Mouse (Mus musculus): ENCODE measurements around the gene Prkd3. TPM values are rescaled to one million over a fixed set of nuclear protein-coding genes. Genes with fewer than 3 reads are reported as not detected.

Gene Prkd3
- polyA plus RNA-seq, 1 experiment from 2014 or later: 44.3 TPM

DNA sequence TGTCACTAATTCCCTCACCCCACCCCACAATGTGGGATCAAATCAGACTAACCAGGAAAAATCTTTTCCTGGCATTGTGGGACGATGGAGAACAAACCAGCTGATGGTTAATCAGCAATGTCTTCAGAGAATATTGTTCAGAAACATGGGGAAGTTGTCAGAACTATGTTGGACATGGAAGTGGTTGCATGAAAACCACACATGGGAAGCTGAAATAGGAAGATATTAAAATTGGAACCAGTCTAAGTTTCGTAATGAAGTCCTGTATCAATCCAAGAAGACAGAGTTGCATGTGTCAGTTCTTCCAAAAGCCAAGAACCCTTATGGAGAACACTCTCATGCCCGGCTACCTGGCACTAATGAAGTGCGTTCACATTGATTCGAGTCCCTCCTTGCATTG, 11.0 kb upstream of the Prkd3 start:
- no peaks in the 10 kb centered on the region for H3K9me3 ChIP-seq (replicated peaks)
- H3K27me3 ChIP-seq (ENCODE audit: low read depth, poor library complexity, severe bottlenecking): no peaks in the 10 kb centered on the region
- no peaks in the 10 kb centered on the region for H3K36me3 ChIP-seq
- no peaks in the 10 kb centered on the region for H3K4me1 ChIP-seq
- H3K4me3 ChIP-seq: no peak overlapping the region
- no peak for DNase-seq (ENCODE audit: low spot score)
- no peak overlapping the region for H3K27ac ChIP-seq (replicated peaks)
- 90% methylated on average over 5 of the region's 5 CpGs for WGBS

DNA sequence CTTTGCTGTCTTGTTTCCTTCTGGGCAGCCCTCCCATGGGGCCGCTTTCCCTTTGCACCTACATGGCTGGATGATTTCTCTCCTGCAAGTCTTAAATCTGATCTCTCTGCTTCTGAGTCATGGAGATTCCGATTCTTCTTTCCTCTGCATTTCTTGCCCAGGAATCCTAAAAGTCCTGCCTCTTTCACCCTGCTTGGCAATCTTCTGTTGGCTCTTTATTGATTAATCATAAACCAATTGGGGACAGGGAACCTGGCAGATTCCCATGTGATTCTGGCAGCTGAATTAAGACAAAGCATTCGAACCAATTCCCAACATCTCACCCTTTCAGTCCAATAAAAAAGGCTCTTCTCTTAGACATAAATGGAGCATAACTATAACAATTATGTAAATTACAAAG, 8.6 kb upstream of the Prkd3 start:
- no peak for DNase-seq (ENCODE audit: low spot score)
- no peaks in the 10 kb centered on the region for H3K9me3 ChIP-seq (replicated peaks)
- 88% methylated on average over 3 of the region's 3 CpGs for WGBS
- no peak overlapping the region for H3K4me3 ChIP-seq
- H3K36me3 ChIP-seq: no peaks in the 10 kb centered on the region
- H3K4me1 ChIP-seq: no peaks in the 10 kb centered on the region
- no peak overlapping the region for H3K27ac ChIP-seq (replicated peaks)
- H3K27me3 ChIP-seq (ENCODE audit: low read depth, poor library complexity, severe bottlenecking): no peaks in the 10 kb centered on the region

DNA sequence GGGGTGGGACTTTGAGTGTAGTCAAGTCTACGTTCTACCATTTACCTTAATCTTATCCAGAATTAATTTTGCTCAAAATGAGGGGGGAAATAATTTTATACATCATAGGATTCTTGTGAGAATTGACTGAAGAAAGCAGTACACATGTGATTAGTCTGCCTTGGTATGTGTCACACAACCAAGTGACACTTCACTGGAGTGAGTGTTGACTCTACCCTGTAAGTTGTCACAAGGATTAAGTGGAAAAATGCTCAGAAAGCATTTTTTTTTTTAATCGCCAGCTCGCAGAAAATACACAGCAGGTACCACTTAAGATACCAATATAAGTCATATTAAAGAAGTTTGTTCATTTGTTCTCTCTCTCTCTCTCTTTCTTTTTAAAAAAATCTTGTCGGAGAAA, 3.9 kb upstream of the Prkd3 start:
- H3K27me3 ChIP-seq (ENCODE audit: low read depth, poor library complexity, severe bottlenecking): peaks cover 26% of the 10 kb centered on the region
- no peak overlapping the region for H3K27ac ChIP-seq (replicated peaks)
- no peak overlapping the region for H3K4me3 ChIP-seq
- DNase-seq (ENCODE audit: low spot score): no peak
- no peaks in the 10 kb centered on the region for H3K36me3 ChIP-seq
- H3K4me1 ChIP-seq: peaks cover 6% of the 10 kb centered on the region
- 82% methylated on average over 4 of the region's 4 CpGs for WGBS
- H3K9me3 ChIP-seq (replicated peaks): no peaks in the 10 kb centered on the region

DNA sequence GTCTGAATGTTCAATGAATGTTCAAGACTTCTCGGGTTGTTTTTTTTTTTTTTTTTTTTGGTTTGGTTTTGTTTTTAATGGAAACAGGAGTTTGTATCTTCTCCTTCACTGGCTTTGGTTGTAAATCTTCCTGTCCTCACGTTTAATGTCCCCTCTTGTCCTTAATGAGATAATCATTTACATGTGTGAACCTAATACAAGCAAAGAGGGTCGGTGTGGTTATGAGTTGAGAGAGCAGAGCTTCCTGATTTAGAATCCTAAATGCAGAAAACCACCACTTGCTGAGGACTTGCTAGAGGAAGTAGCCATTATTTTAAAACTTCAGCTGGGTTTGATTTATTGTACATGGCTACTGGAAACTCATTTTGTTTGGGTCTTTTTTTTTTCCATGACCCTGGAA, 2.1 kb upstream of the Prkd3 start:
- no peak for DNase-seq (ENCODE audit: low spot score)
- Histone ChIP-seq H3K4me3 (no peak overlapping the region), H3K27ac (replicated peaks) (no peak overlapping the region), H3K4me1 (peaks cover 24% of the 10 kb centered on the region), H3K36me3 (no peaks in the 10 kb centered on the region), H3K27me3 (ENCODE audit: low read depth, poor library complexity, severe bottlenecking) (peaks cover 26% of the 10 kb centered on the region), H3K9me3 (replicated peaks) (no peaks in the 10 kb centered on the region)
- WGBS: 58% methylated on average over 3 of the region's 3 CpGs

DNA sequence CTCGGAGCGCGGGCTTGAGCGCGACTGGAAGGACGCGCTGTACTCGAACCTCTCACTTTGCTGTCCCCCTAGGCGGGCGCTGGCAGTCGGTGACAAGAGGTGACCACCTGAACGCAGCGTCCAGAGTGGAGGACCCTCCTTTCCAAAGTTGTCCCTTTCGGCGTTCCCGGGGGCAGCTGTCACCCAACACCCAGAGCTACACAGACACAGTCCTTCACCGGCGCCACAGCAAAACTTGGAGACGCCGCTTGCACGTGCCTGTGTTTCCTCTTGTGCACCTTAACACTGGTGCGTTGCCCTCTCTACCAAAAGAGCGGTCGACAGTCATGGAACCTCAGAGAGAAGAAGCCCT, 344 bp upstream of the Prkd3 start:
- WGBS: 2% methylated on average over 24 of the region's 24 CpGs
- H3K36me3 ChIP-seq: 0 out of 2 replicates have a peak, but pooled peaks cover under 1% of the 10 kb centered on the region
- peaks cover 36% of the 10 kb centered on the region for H3K4me1 ChIP-seq
- peak overlapping the region; percentile 74 for H3K4me3 ChIP-seq
- no peaks in the 10 kb centered on the region for H3K9me3 ChIP-seq (replicated peaks)
- H3K27ac ChIP-seq (replicated peaks): peak overlapping the region; percentile 94
- H3K27me3 ChIP-seq (ENCODE audit: low read depth, poor library complexity, severe bottlenecking): peaks cover 26% of the 10 kb centered on the region
- DNase-seq (ENCODE audit: low spot score): no peak

DNA sequence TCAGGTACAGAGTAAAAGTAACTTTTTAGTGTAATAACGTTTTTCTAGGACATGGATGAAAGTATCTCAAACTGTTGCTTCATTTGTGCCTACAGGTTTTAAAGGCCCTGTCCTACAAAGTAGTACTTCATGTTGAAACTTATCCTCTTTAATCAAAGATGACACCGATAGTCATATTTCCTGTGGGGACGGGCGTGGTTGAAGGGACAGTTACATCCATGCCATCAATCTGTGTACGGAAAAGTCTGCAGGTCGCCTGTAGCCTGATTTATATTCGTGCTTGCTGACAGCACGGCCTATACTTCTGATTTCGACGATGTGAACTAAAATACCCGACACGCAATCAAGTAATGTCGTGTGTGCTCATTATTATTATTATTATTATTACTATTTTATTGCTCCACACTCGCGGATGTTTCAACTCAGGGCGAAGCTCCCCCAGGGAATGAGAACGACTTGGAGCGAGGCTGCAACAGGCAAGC, 849 bp downstream of the Prkd3 start:
- H3K4me3 ChIP-seq: peak overlapping the region; percentile 74
- peaks cover 26% of the 10 kb centered on the region for H3K27me3 ChIP-seq (ENCODE audit: low read depth, poor library complexity, severe bottlenecking)
- H3K9me3 ChIP-seq (replicated peaks): no peaks in the 10 kb centered on the region
- peak overlapping the region; percentile 94 for H3K27ac ChIP-seq (replicated peaks)
- H3K4me1 ChIP-seq: peaks cover 39% of the 10 kb centered on the region
- WGBS: 1% methylated on average over 18 of the region's 18 CpGs
- no peak for DNase-seq (ENCODE audit: low spot score)
- H3K36me3 ChIP-seq: 0 out of 2 replicates have a peak, but pooled peaks cover 2% of the 10 kb centered on the region

DNA sequence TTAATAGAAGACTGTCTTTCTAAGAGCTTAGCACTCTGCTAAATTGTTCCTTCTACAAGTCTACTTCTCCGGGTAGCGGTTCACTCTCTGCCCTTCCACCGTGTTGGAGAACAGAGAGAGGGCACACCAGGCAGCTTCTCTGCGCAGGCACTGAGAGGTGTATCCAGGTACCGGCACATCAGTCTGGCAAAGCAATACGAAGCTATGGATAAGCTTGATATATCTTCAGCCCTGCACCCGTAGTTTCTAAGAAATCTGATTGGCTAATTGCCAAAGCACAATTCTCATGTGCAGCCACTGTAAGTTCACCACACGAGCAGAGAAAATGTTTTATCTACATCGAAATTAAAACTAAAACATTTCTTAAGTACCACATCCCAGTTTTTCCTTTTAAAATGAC, 2.2 kb downstream of the Prkd3 start:
- Histone ChIP-seq H3K36me3 (peaks cover 2% of the 10 kb centered on the region; the same call in 1 of the 2 replicates), H3K27ac (replicated peaks) (no peak overlapping the region), H3K4me1 (peaks cover 39% of the 10 kb centered on the region), H3K27me3 (ENCODE audit: low read depth, poor library complexity, severe bottlenecking) (peaks cover 25% of the 10 kb centered on the region), H3K4me3 (peak overlapping the region; percentile 74; the same call in 1 of the 2 replicates), H3K9me3 (replicated peaks) (no peaks in the 10 kb centered on the region)
- WGBS: 84% methylated on average over 9 of the region's 9 CpGs
- no peak for DNase-seq (ENCODE audit: low spot score)

DNA sequence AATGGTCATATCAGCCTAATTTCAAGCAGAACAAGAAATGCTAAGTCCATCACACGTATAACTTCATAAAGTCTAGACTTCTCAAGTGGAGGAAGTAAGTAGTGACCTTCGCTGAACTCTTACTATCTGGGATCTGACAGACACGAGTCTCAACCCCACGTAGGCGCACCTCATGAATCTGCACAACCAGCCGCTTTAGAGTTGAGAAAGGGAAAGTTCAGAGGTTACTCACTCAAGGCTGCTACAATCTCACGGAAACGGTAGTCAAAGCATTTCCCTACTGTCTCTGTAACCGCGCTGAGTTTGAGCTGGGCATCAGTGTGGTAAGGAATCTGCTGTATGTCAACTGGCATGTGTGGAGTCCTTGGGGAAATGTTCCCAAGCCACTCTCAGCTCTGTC, 4.8 kb downstream of the Prkd3 start:
- DNase-seq (ENCODE audit: low spot score): no peak
- Histone ChIP-seq H3K27me3 (ENCODE audit: low read depth, poor library complexity, severe bottlenecking) (no peaks in the 10 kb centered on the region), H3K4me3 (no peak overlapping the region), H3K27ac (replicated peaks) (no peak overlapping the region), H3K36me3 (peaks cover 28% of the 10 kb centered on the region), H3K4me1 (peaks cover 36% of the 10 kb centered on the region), H3K9me3 (replicated peaks) (no peaks in the 10 kb centered on the region; the same call in 1 of the 2 replicates)
- WGBS: 84% methylated on average over 10 of the region's 10 CpGs

DNA sequence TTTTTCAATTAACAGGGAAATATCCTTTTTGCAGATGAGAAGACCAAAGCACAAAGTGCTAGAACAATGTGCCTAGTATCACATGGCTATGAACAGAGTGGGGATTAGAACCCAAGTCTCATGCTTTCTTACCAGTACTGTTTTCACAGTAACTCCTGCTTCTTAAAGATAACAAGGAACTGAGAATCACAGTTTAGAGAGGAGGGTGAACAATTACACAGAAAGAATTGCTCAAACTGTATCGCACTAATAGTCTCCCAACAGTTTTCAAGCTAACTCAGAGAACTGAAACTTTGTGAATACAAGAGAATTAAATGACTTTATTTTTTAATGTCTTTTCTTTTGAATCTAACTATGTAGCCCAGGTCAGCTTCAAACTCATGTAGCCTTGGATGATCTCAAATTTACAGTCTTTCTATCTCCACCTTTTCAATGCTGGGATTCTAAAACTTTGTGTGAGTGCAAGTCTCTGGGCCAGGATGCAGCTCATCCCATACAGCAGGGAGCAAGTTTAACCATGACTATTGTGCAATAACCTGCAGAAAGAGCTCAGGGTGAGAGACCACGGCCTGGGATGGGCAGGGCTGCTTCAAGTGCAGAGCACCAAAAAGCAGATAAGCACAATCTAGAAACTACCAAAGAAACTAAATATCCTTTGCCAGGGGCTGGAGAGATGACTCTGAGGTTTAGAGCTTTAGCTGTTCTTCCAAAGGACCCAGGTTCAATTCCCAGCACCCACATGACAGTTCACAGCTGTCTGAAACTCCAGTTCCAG, 5.5 kb downstream of the Prkd3 start:
- no peaks in the 10 kb centered on the region; the same call in 1 of the 2 replicates for H3K9me3 ChIP-seq (replicated peaks)
- WGBS: 94% methylated on average over 2 of the region's 2 CpGs
- H3K27me3 ChIP-seq (ENCODE audit: low read depth, poor library complexity, severe bottlenecking): no peaks in the 10 kb centered on the region
- peaks cover 35% of the 10 kb centered on the region for H3K4me1 ChIP-seq
- no peak for DNase-seq (ENCODE audit: low spot score)
- no peak overlapping the region for H3K27ac ChIP-seq (replicated peaks)
- no peak overlapping the region for H3K4me3 ChIP-seq
- H3K36me3 ChIP-seq: peaks cover 35% of the 10 kb centered on the region

DNA sequence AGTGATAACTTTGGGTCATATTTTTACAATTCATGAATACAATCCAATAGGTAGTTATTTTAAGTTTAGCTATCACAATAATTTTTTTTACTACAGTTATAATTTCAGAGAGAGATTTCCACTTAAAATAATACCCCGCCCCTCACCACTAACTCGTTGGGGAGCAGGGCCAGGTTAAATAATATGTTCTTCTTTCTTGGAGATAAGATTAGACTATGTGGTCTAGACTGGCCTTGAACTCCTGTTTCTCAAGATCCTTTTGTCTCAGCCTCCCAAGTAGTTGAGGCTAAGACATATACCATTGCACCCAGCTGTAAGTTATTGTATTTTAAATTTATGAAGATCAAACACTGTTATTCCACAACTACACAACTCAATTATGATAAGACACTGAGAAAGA, 7.0 kb downstream of the Prkd3 start:
- H3K36me3 ChIP-seq: peaks cover 46% of the 10 kb centered on the region
- WGBS: 94% methylated on average over 2 of the region's 2 CpGs
- no peaks in the 10 kb centered on the region; the same call in 1 of the 2 replicates for H3K9me3 ChIP-seq (replicated peaks)

DNA sequence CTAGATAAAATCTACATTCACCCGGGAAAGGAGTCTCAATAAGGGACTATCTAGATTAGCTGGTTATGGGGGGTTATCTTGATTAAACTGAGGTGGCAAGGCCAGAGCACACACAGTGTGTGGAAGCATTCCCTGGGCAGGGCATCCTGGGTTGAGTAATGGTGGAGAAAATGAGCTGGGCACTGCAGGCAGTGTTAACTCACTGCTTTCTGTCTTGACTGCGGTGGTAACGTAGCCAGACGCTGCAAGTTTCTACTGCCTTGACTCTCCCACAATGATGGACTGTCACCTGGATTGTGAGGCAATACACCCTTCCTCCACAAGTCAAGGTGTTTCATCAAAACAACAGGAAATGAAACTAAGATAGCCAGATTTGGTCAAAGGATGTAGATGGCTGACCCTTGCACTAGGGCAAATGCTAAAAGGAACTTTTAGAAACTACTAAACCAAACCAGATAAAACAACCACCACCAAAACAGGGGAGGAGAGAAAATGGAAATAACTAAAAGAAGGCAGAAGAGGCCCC, 20.8 kb downstream of the Prkd3 start:
- no peak for DNase-seq (ENCODE audit: low spot score)
- 96% methylated on average over 4 of the region's 4 CpGs for whole genome bisulfite sequencing
- Histone ChIP-seq H3K4me3 (no peak overlapping the region), H3K4me1 (no peaks in the 10 kb centered on the region), H3K36me3 (no peaks in the 10 kb centered on the region; the same call in 1 of the 2 replicates), H3K27ac (replicated peaks) (no peak overlapping the region), H3K9me3 (replicated peaks) (no peaks in the 10 kb centered on the region), H3K27me3 (ENCODE audit: low read depth, poor library complexity, severe bottlenecking) (no peaks in the 10 kb centered on the region)

More for the DNA sequence above, 7.0 kb downstream of the Prkd3 start:
- H3K4me1 ChIP-seq: peaks cover 24% of the 10 kb centered on the region
- no peaks in the 10 kb centered on the region for H3K27me3 ChIP-seq (ENCODE audit: low read depth, poor library complexity, severe bottlenecking)
- no peak overlapping the region for H3K27ac ChIP-seq (replicated peaks)
- DNase-seq (ENCODE audit: low spot score): no peak
- H3K4me3 ChIP-seq: no peak overlapping the region

DNA sequence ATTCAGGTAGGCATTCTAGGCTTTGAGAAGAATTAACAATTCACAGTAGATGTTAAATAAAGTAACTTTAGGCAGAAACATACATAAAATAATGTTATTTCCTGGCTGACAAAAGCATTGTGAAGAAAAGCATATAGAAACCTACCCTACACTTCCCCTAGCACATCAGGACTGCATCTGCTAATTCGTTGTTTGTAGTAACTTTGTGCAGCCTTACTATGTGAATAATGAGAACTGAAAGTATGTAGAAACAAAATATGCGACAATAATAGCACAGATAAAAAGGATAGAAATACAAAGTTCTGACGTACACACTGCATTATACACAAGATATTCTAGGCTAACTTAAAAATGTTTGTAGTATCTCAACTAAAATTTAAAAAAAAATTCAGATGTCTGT, 21.4 kb downstream of the Prkd3 start:
- Histone ChIP-seq H3K27ac (replicated peaks) (no peak overlapping the region), H3K36me3 (no peaks in the 10 kb centered on the region; the same call in 1 of the 2 replicates), H3K9me3 (replicated peaks) (no peaks in the 10 kb centered on the region), H3K4me1 (no peaks in the 10 kb centered on the region), H3K27me3 (ENCODE audit: low read depth, poor library complexity, severe bottlenecking) (no peaks in the 10 kb centered on the region), H3K4me3 (no peak overlapping the region)
- DNase-seq (ENCODE audit: low spot score): no peak
- WGBS: 97% methylated on average over 3 of the region's 3 CpGs

DNA sequence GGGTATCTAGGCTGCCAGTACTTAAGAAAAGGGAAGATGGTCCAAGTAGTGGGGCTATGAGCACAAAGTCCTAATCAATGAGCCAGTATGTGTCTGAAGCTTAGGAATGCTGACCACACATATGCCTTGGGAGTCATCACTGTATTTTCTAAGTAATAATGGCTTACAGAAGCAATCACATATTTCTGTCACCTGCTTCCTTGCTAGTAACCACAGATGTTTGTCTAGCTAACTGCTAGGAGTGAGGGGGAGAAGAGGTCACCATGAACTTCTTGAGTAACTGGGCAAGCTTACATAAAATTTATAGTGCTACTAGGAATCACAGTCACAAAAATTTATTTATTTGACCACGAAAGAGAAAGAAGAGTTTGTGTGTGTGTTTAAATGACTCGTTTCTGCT, 22.5 kb downstream of the Prkd3 start:
- H3K27ac ChIP-seq (replicated peaks): no peak overlapping the region
- H3K4me3 ChIP-seq: no peak overlapping the region
- H3K9me3 ChIP-seq (replicated peaks): no peaks in the 10 kb centered on the region
- H3K36me3 ChIP-seq: no peaks in the 10 kb centered on the region; the same call in 1 of the 2 replicates
- DNase-seq (ENCODE audit: low spot score): no peak
- H3K4me1 ChIP-seq: no peaks in the 10 kb centered on the region
- WGBS: 93% methylated on average over 2 of the region's 2 CpGs
- no peaks in the 10 kb centered on the region for H3K27me3 ChIP-seq (ENCODE audit: low read depth, poor library complexity, severe bottlenecking)
